Comparison of ENCODE assay signal across 10 mouse cellular contexts in genomic region chr9:104457635-104458034, GRCm38 (mm10).
DNase-seq lines count a peak whose midpoint lies in the region; ATAC-seq and TF ChIP-seq lines count a peak whose summit lies in the region.
"Had no signal": no experiment of that assay in that cellular context is flagged by ENCODE, and none has a peak within 500 bp of the region (broad histone marks: within the 10 kb centered on the region; RNA-seq: fewer than 3 reads in every experiment).

No protein-coding gene starts in this region.

- no peak overlapping the region for H3K9ac ChIP-seq in heart, embryonic 12.5 days
- no peak overlapping the region for H3K9ac ChIP-seq in liver, postnatal 0 days (replicated peaks)
- H3K9ac ChIP-seq in liver, embryonic 12.5 days = no peak overlapping the region
- H3K9ac ChIP-seq: heart, embryonic 13.5 days had no signal

- H3K4me2 ChIP-seq in heart, embryonic 12.5 days = no peak overlapping the region
- H3K4me2 ChIP-seq in liver, postnatal 0 days (ENCODE audit: low read depth, low read length) = no peak overlapping the region
- H3K4me2 ChIP-seq in liver, embryonic 12.5 days = no peak overlapping the region
- H3K4me2 ChIP-seq: heart, embryonic 13.5 days had no signal

- no peak overlapping the region for H3K27ac ChIP-seq in heart, embryonic 12.5 days (ENCODE audit: poor library complexity, severe bottlenecking)
- H3K27ac ChIP-seq in liver, postnatal 0 days (ENCODE audit: low read depth) = no peak overlapping the region
- H3K27ac ChIP-seq in liver, embryonic 12.5 days = no peak overlapping the region
- H3K27ac ChIP-seq: heart, embryonic 13.5 days; macrophage had no signal

- H3K4me1 ChIP-seq in heart, embryonic 12.5 days (replicated peaks) = no peaks in the 10 kb centered on the region
- H3K4me1 ChIP-seq in liver, postnatal 0 days (ENCODE audit: insufficient read depth) = no peaks in the 10 kb centered on the region
- H3K4me1 ChIP-seq in liver, embryonic 12.5 days = no peaks in the 10 kb centered on the region
- H3K4me1 ChIP-seq: heart, embryonic 13.5 days had no signal

- no peak for TF ChIP-seq EP300 in liver, postnatal 0 days (IDR thresholded peaks at IDR 0.05; ENCODE audit: low read depth)

- no peak overlapping the region for H3K4me3 ChIP-seq in heart, embryonic 12.5 days
- H3K4me3 ChIP-seq in liver, postnatal 0 days (ENCODE audit: low read depth, low read length) = no peak overlapping the region
- H3K4me3 ChIP-seq in liver, embryonic 12.5 days = no peak overlapping the region
- H3K4me3 ChIP-seq: heart, embryonic 13.5 days had no signal

- WGBS in heart, embryonic 12.5 days = 30% methylated on average over 4 of the region's 4 CpGs
- WGBS in liver, postnatal 0 days (ENCODE audit: insufficient replicate concordance) = 28% methylated on average over 4 of the region's 4 CpGs
- 31% methylated on average over 4 of the region's 4 CpGs for WGBS in liver, embryonic 12.5 days (ENCODE audit: insufficient replicate concordance)

- H3K36me3 ChIP-seq in heart, embryonic 12.5 days = no peaks in the 10 kb centered on the region
- H3K36me3 ChIP-seq in liver, postnatal 0 days (replicated peaks; ENCODE audit: insufficient read depth, low read length) = no peaks in the 10 kb centered on the region
- H3K36me3 ChIP-seq in liver, embryonic 12.5 days = no peaks in the 10 kb centered on the region
- H3K36me3 ChIP-seq: heart, embryonic 13.5 days had no signal

- H3K9me3 ChIP-seq in heart, embryonic 12.5 days (replicated peaks) = no peaks in the 10 kb centered on the region
- H3K9me3 ChIP-seq in liver, postnatal 0 days (ENCODE audit: low read length) = no peaks in the 10 kb centered on the region
- H3K9me3 ChIP-seq in liver, embryonic 12.5 days (replicated peaks) = no peaks in the 10 kb centered on the region
- H3K9me3 ChIP-seq: heart, embryonic 13.5 days had no signal

- DNase-seq in heart, adult 8-10 months (ENCODE audit: low spot score) = peak; percentile 1
- peak; percentile 19 for DNase-seq in liver, postnatal 0 days
- DNase-seq in liver = no peak
- peak; percentile 36 for DNase-seq in NIH3T3 (ENCODE audit: low read depth)
- peak; percentile 24 to 36 for DNase-seq in layer of hippocampus, adult 8-10 months (ENCODE audit: low spot score in 2 of 2)
- no peak for DNase-seq in thymus, adult 18-20 months

- no peak for ATAC-seq in heart, embryonic 12.5 days (ENCODE audit: insufficient number of reproducible peaks, low FRiP score)
- no peak; the same call in 1 of the 2 replicates for ATAC-seq in liver, postnatal 0 days
- no peak for ATAC-seq in liver, embryonic 12.5 days

- H3K27me3 ChIP-seq in heart, embryonic 12.5 days (replicated peaks) = no peaks in the 10 kb centered on the region; the same call in 1 of the 2 replicates
- no peaks in the 10 kb centered on the region for H3K27me3 ChIP-seq in liver, postnatal 0 days (ENCODE audit: insufficient read depth, low read length)
- H3K27me3 ChIP-seq in liver, embryonic 12.5 days (replicated peaks) = no peaks in the 10 kb centered on the region
- H3K27me3 ChIP-seq: heart, embryonic 13.5 days had no signal

- peak; percentile 57 for TF ChIP-seq CTCF in liver, postnatal 0 days (IDR thresholded peaks at IDR 0.05; ENCODE audit: low read depth)

Comparison
In these comparisons a context has a peak if more than half of its experiments do, and no peak if none do; other contexts are left out.
1. DNase-seq: peak in heart, adult 8-10 months (single experiment), liver, postnatal 0 days (single experiment), NIH3T3 (single experiment) and layer of hippocampus, adult 8-10 months (2 of 2); none in liver (single experiment) and thymus, adult 18-20 months (0 of 2).